Mouse (Mus musculus) liver, embryonic 14.5 days (tissue): ENCODE data around the gene Enah. TPM values are rescaled to one million over a fixed set of nuclear protein-coding genes. Genes with fewer than 3 reads are reported as not detected.

Source experiments
- ATAC-seq: fragments of 200-750 bp; cut with Nextera tagmentation; 2 replicates; pipeline ENCODE4 v1.8.0; 2017; ENCODE audit warnings: moderate number of reproducible peaks, mild to moderate bottlenecking, moderate library complexity; ENCODE audit not compliant: insufficient read depth
- DNase-seq, 3 experiments: peaks; one replicate each; pipeline ENCODE4 v3.0.0-alpha.2; 2012 to 2013; ENCODE audit warnings: low read depth in 3 of 3, low spot score in 3 of 3
- H3K27ac ChIP-seq: fragments of 300-500 bp; sonication (generic); 2 replicates; pipeline ENCODE4 v1.5.1; 2014; ENCODE audit warnings: moderate library complexity, mild to moderate bottlenecking, control low read depth, inconsistent platforms
- H3K27me3 ChIP-seq: fragments of 300-500 bp; sonication (generic); 2 replicates; pipeline ENCODE4 v1.6.1; 2014; ENCODE audit warnings: mild to moderate bottlenecking, low read length, moderate library complexity; ENCODE audit not compliant: control insufficient read depth, insufficient read depth
- H3K36me3 ChIP-seq: fragments of 300-500 bp; sonication (generic); replicated peaks from 2 replicates; pipeline ENCODE4 v1.6.1; 2014; ENCODE audit warnings: low read depth; ENCODE audit not compliant: control insufficient read depth, insufficient read depth
- H3K4me1 ChIP-seq, 2 experiments: fragments of 200-500 bp in 1 of 2; fragments of 300-500 bp in 1 of 2; sonication (generic) in 1 of 2; replicated peaks; 2 replicates each; pipeline ENCODE4 v1.6.1; 2012 to 2014; ENCODE audit warnings: antibody characterized with exemption in 1 of 2, inconsistent platforms in 1 of 2, low read length in 1 of 2; ENCODE audit not compliant: control insufficient read depth in 2 of 2, insufficient read depth in 2 of 2
- H3K4me2 ChIP-seq: fragments of 300-500 bp; sonication (generic); 2 replicates; pipeline ENCODE4 v1.6.1; 2014; ENCODE audit warnings: low read depth, mild to moderate bottlenecking, control low read depth, moderate library complexity
- H3K4me3 ChIP-seq, 2 experiments: fragments of 200-500 bp in 1 of 2; fragments of 300-500 bp in 1 of 2; sonication (generic) in 1 of 2; 2 replicates each; pipeline ENCODE4 v1.5.1; 2012 to 2014; ENCODE audit warnings: low read depth in 2 of 2, low read length in 2 of 2, mild to moderate bottlenecking in 2 of 2, control low read depth in 1 of 2, inconsistent platforms in 1 of 2, moderate library complexity in 1 of 2; ENCODE audit not compliant: insufficient read depth in 1 of 2
- H3K9ac ChIP-seq: fragments of 300-500 bp; sonication (generic); replicated peaks from 2 replicates; pipeline ENCODE4 v1.6.1; 2014; ENCODE audit warnings: mild to moderate bottlenecking, control low read depth, moderate library complexity
- H3K9me3 ChIP-seq: fragments of 300-500 bp; sonication (generic); 2 replicates; pipeline ENCODE4 v1.6.1; 2016; ENCODE audit warnings: low read length, mixed read lengths; ENCODE audit not compliant: control insufficient read depth
- CTCF ChIP-seq: IDR thresholded peaks from 2 replicates; pipeline ENCODE4 v1.5.1; 2016; ENCODE audit warnings: antibody characterized with exemption, low read depth, control low read depth
- EP300 ChIP-seq: IDR thresholded peaks from 2 replicates; pipeline ENCODE4 v1.6.1; 2016; ENCODE audit warnings: antibody characterized with exemption, low read depth
- WGBS: fragments of 180-500 bp; shearing (Covaris S2); extraction: QIAGEN DNeasy Blood & Tissue Kit; methylation state at CpG from one replicate; pipeline ENCODE4 v1.1.7; 2014; ENCODE audit not compliant: insufficient replicate concordance; 5-methylcytosine and 5-hydroxymethylcytosine counted together
- polyA plus RNA-seq, 2 experiments: library from polyadenylated mRNA; depleted of rRNA in 1 of 2; stranded (reverse) in 1 of 2; unstranded in 1 of 2; fragments of >200 nt; fragmentation: Nextera tagmentation in 1 of 2; extraction: Ambion mirVana in 1 of 2; gene quantifications; 2 replicates each; pipeline versions ENCODE4 v1.2.1 to v1.2.3; 2012 to 2014

Enah gene
- polyA plus RNA-seq, 2 experiments, result 0.44 to 0.99 TPM

DNA sequence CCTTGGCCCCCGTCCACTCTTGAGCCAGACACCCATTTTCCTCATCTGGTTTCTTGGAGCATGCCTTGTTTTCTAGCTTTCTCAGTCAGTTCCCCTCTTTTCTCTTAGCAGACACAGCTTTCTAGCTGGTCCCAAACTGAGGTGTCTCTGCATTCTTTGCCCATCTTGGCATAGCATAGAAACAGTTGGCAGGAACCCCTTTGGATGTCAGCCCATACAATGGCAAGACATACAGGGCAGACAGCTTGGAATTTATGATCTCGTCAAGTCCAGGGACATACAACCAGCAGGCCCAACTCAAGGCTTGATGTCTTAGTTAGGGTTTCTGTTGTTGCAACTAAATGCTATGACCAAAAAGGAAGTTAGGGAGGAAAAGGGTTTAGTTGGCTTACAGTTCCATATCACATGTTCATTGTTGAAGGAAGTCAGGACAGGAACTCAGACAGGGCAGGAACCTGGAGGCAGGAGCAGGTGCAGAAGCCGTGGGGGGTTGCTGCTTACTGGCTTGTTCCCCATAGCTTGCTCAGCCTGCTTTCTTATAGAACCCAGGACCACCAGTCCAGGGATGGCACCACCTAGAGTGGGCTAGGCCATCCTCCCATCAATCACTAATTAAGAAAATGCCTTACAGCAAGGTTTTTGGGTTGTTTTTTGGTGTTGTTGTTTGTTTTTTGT lies 27.4 kb upstream of the Enah start:
- no peak overlapping the region for H3K27ac ChIP-seq
- no peak overlapping the region for H3K4me3 ChIP-seq
- ATAC-seq (no peak), DNase-seq (no peak)
- no peak overlapping the region for H3K4me2 ChIP-seq
- no peaks in the 10 kb centered on the region for H3K9me3 ChIP-seq
- H3K36me3 ChIP-seq, result no peaks in the 10 kb centered on the region
- no peak for TF ChIP-seq CTCF
- no peaks in the 10 kb centered on the region for H3K27me3 ChIP-seq
- no peak overlapping the region for H3K9ac ChIP-seq
- H3K4me1 ChIP-seq, result no peaks in the 10 kb centered on the region
- WGBS, result 58% methylated on average over 3 of the region's 3 CpGs

DNA sequence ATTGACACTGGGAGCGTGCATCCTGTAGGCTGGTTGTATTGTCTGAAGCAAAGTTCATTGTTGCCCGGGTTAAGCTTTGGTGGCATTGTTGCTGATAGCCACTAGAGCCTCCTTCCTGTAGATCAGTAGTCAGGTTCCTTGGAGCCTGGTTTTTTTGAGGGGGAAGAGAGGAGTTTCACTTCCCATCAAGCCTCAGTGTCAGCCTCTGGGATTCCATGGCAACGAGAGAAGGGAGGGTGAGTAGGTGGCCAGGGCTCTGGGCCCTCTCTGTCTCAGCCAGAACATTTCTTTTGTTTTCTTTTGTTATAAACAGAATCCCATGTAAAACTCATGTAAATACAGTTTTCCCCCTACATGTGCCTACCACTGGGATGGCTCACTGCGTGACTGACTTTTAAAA lies 25.4 kb upstream of the Enah start:
- H3K9ac ChIP-seq, result no peak overlapping the region
- H3K4me3 ChIP-seq, result no peak overlapping the region
- no peaks in the 10 kb centered on the region for H3K9me3 ChIP-seq
- no peak overlapping the region for H3K27ac ChIP-seq
- TF ChIP-seq EP300 (no peak), CTCF (no peak)
- WGBS, result 52% methylated on average over 4 of the region's 4 CpGs
- H3K27me3 ChIP-seq, result no peaks in the 10 kb centered on the region
- no peaks in the 10 kb centered on the region for H3K4me1 ChIP-seq
- ATAC-seq (no peak), DNase-seq (no peak)
- no peak overlapping the region for H3K4me2 ChIP-seq
- no peaks in the 10 kb centered on the region for H3K36me3 ChIP-seq

DNA sequence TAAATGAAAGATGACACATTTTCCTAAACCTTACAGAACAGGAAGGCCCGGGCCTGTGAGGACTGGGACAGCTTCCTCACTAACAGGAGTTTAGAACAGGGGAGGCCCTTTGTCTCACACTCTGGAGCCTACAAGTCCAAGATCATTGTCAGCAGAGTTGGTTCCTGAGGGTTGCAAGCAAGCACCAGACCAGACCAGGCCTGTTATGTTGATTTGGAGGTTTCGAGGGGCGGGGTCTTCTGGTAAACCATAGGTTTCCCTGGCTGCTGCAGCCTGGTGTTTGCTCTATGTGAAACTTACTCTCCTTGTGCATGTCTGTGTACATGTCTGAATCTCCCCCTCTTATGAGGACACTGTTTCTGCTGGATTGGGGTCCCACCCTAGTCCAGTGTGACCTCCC lies 20.7 kb upstream of the Enah start:
- Histone ChIP-seq H3K9me3 (no peaks in the 10 kb centered on the region), H3K9ac (no peak overlapping the region), H3K36me3 (no peaks in the 10 kb centered on the region), H3K27me3 (no peaks in the 10 kb centered on the region), H3K4me1 (no peaks in the 10 kb centered on the region), H3K4me3 (no peak overlapping the region), H3K27ac (no peak overlapping the region), H3K4me2 (no peak overlapping the region)
- ATAC-seq (no peak), DNase-seq (no peak)
- TF ChIP-seq EP300, result no peak
- TF ChIP-seq CTCF, result no peak
- WGBS, result 52% methylated on average over 3 of the region's 3 CpGs

DNA sequence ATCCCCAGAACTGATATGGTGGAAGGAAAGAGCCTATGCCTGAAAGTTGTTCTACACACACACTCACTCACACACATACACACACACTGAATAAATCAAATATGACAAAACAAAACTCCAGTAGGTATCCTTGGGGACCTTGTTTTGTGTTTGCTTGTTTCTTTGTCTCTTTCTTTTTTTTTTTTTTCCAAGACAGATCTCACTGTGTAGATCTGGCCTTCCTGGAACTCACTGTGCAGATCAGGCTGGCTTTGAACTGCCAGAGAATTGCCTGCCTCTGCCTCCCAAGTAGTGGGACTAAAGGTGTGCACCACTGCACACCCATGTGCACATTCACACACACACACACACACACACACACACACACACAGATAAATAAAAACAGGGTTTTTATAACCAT lies 12.0 kb upstream of the Enah start:
- H3K9me3 ChIP-seq, result no peaks in the 10 kb centered on the region
- H3K4me3 ChIP-seq, result no peak overlapping the region
- no peak overlapping the region for H3K9ac ChIP-seq
- H3K27me3 ChIP-seq, result no peaks in the 10 kb centered on the region
- H3K4me1 ChIP-seq, result no peaks in the 10 kb centered on the region
- no peak overlapping the region for H3K4me2 ChIP-seq
- ATAC-seq (no peak), DNase-seq (no peak)
- no peak overlapping the region for H3K27ac ChIP-seq
- H3K36me3 ChIP-seq, result no peaks in the 10 kb centered on the region
- TF ChIP-seq CTCF, result no peak
- TF ChIP-seq EP300, result no peak

DNA sequence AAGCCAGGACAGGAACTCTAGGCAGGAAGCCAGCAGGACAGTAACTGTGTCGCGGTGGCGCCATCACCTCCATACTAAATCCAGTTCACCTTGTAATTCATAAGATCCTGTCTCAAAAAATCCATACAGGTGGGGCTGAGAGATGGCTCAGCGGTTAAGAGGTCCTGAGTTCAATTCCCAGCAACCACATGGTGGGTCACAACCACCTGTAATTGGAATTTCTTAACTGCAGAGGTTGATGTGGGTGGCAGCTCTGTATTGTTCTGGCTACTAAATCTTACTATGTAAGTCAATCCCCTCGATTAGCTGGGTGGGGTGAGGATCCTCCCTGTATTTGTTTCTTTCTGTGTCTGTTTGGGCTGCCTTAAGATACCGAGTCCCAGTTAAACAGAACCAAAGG lies 11.3 kb upstream of the Enah start:
- H3K4me1 ChIP-seq, result no peaks in the 10 kb centered on the region
- TF ChIP-seq EP300 (no peak), CTCF (no peak)
- WGBS, result 61% methylated on average over 6 of the region's 6 CpGs
- H3K36me3 ChIP-seq, result no peaks in the 10 kb centered on the region
- no peaks in the 10 kb centered on the region for H3K9me3 ChIP-seq
- no peak overlapping the region for H3K4me2 ChIP-seq
- no peak for ATAC-seq
- no peak overlapping the region for H3K27ac ChIP-seq
- H3K4me3 ChIP-seq, result no peak overlapping the region
- H3K27me3 ChIP-seq, result no peaks in the 10 kb centered on the region
- H3K9ac ChIP-seq, result no peak overlapping the region
- DNase-seq, result no peak
